Mouse (Mus musculus): Measurements from ENCODE around the gene Mov10l1.

DNA sequence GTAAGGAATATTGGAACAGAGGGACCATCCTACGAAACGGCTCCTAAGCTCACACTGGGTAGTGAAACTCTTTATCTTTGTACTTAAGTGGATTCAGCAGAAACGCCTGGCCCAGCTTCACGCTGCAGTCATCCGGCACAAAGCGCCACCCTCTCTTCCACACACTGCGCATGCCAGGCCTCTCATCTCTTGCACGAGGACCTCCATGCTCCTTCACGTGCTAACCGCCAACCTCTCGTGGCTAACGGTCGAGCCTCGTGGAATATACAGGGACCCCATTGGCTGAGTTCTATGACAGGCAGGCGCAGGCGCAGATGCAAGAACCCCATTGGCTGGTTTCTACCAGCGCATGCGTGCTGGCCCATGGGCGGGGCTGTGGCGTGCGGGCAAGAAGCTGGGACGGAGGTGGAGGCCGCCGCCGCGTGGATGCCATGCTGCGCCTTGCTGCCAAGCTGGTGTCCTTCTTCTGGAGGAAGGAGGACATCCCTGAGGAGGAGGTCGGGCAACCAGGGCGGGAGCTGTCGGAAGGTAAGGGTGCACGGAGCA is at the start of gene Mov10l1:
- no peak for TF ChIP-seq CTCF (IDR thresholded peaks at IDR 0.05; ENCODE audit: control insufficient read depth, insufficient read depth, insufficient read length)
- no peak for TF ChIP-seq MYOD1 (IDR thresholded peaks at IDR 0.05; ENCODE audit: control insufficient read depth, insufficient read length, low read depth)

All from C2C12 (cell line).